Mouse (Mus musculus): ENCODE measurements around the gene Hspa12a. TPM values are rescaled to one million over a fixed set of nuclear protein-coding genes. Genes with fewer than 3 reads are reported as not detected.

Hspa12a gene
- total RNA-seq, 2 experiments from 2014 or later = 4.0 to 6.4 TPM

DNA sequence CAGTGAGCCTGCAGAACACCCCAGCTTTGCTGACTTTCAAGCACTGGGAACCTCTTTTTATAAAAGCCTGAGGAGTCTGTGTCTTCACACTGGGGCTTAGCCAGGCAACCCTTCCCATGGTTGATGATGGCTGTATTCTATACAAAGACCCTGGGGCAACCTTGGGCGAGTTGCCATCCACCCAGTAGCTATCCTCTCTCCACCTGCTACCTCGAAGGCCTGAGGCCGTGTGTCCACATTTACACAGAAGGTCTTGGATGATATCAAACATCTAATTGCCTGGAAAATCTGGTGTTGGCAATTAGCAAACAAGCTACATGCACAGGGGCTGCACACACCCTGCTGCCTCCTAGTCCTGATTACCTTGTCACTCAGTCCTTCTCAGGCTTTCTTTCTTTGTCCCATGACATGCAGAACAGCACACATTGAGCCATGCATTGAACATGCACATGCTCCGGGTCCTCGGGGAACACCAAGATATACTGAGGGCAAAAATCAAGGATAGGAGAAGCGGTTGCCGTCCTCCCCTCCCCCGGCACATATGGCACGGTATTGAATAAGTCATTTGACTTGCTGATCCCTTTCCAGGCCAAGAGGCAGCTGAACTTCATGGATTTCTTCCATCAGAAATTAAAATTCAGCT lies 112.1 kb downstream of the Hspa12a start:
- intact Hi-C loops (cut with DNase I) = no loop called here
- no peak for DNase-seq

DNA sequence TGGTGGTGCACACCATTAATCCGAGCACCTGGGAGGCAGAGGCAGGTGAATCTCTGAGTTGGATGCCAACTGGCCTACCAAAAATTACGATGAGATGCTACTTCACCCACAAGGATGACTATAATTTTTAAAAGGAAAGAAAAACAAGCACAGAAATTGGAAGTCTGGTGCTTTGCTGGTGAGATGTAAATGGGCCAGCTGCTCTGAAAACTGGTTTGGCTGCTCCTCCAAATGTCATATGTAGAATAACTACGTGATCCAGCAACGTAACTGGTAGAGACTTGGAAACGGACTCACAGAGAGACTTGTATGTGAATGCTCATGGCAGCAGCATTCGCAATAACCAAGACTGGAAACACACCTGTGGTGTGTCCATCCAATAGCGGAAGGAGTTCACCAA lies 113.3 kb downstream of the Hspa12a start:
- intact Hi-C loops (cut with DNase I) = no loop called here
- no peak for DNase-seq

- peak in 1 of 2 experiments; percentile 36 for DNase-seq
- intact Hi-C loops (cut with DNase I) = no loop called here
Observed at GRCm38 (mm10) chr19:58829575-58829974, 113.9 kb downstream of the Hspa12a start.

- intact Hi-C loops (cut with DNase I) = no loop called here
- no peak for DNase-seq
Observed at GRCm38 (mm10) chr19:58827656-58828055, 115.8 kb downstream of the Hspa12a start.

DNA sequence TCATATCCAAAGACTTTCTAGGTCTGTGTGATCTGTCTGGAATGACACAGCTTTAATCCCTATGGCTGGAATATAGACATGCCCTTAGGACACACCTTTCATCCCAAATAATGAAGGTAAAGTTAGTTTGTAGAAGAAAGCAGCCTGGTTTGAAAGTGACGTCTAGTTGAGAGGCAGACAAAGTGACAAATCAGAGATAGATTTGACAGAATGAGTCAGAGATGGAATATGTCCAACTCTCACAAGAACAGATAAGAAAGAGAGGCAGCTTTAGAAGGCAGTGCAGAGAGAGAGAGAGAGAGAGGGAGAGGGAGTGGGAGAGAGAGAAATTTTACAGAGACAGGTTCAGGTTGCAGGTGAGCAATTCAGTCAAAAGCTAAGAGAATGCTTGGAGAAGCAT lies 119.1 kb downstream of the Hspa12a start:
- DNase-seq = no peak
- intact Hi-C loops (cut with DNase I) = no loop called here

DNA sequence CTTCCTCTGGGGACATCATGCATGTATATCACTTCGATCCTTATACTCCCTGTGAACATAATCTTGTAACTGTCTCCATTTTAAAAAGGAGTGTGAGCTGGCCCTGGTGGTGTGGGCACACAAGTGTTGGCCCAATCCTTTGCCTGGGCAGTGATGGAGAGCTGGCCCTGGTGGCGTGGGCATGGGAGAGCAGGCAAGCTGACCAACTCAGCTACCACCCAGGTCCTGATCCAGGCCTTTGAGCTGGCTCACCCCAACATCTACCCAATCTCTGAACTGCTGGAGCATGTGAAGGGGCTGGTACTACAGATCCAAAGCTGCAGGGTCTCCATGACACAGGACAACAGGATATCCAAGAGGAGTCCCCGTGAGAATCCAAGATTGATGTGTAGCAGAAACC lies 120.2 kb downstream of the Hspa12a start:
- intact Hi-C loops (cut with DNase I) = no loop called here
- no peak for DNase-seq

- intact Hi-C loops (cut with DNase I) = no loop called here
- peak; percentile 73 to 74 for DNase-seq
Observed at GRCm38 (mm10) chr19:58822454-58823200, 120.8 kb downstream of the Hspa12a start.

DNA sequence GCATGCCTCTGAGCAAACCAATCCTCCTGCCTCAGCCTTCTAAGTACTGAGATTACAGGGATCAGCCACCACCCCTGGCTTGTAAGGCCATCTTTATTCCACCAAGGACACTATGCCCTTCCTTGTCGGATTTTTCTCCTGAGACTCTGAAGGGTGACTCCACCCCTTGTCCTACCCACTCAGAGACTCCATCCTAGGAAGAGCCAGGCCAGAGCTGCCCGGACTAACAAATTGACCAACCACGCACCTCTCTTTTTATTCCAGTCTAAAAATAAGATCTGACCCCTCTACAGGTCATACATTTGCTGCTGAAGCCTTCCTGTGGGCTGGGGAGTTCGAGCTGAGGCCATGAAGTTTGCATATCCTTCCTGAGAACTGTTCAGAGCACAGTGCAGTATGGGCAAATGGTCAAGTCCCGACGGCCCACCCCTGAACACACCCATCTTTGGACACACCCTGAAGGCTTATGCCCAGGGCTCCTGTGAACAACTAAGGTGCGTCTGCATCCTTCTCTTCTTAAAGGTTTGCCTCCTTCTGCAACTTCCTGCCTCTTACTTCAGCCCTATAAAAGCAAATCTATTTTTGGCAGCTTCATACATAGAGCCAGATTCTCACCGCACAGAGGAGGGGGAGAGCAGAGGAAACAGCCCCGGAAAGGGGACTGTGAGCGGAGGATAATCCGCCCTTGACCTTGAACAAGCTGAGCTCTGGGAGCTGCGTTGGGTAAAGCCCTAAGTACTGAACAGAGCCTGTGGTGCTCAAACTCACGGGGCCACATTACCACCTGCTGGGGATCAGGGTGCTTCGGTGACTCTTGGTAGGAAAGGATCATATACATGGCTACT lies 124.7 kb downstream of the Hspa12a start:
- no peak for DNase-seq
- intact Hi-C loops (cut with DNase I) = loop anchor here (5.0 kb wide), 1 partner anchor 44 kb away; no protein-coding TSS in a partner anchor

DNA sequence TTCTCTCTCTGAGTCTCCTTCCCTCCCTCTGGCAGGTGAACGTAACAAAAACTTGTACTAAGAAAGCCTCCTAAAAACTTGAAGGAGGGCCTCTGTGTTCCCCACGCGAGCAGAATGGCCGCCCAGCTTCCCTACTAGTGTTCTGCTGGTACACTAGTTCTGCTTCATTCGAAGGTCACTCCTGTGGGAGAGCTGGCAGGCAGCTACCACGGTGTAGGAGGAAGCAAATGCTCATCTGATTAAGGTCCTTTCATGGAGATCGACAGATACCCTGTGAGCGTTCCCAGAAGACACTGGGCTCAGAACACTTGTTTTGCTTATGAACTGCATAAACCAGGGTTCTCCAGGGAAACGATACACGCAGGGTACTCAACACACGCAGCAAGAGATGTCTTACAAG lies 126.1 kb downstream of the Hspa12a start:
- intact Hi-C loops (cut with DNase I) = loop anchor here (5.0 kb wide), 1 partner anchor 45 kb away; no protein-coding TSS in a partner anchor
- no peak for DNase-seq

GRCm38 (mm10) chr19:58816453-58817041 lies 126.9 kb downstream of the Hspa12a start:
- intact Hi-C loops (cut with DNase I) = loop anchor here (5.0 kb wide), 1 partner anchor 46 kb away; no protein-coding TSS in a partner anchor
- peak; percentile 45 to 57 for DNase-seq

DNA sequence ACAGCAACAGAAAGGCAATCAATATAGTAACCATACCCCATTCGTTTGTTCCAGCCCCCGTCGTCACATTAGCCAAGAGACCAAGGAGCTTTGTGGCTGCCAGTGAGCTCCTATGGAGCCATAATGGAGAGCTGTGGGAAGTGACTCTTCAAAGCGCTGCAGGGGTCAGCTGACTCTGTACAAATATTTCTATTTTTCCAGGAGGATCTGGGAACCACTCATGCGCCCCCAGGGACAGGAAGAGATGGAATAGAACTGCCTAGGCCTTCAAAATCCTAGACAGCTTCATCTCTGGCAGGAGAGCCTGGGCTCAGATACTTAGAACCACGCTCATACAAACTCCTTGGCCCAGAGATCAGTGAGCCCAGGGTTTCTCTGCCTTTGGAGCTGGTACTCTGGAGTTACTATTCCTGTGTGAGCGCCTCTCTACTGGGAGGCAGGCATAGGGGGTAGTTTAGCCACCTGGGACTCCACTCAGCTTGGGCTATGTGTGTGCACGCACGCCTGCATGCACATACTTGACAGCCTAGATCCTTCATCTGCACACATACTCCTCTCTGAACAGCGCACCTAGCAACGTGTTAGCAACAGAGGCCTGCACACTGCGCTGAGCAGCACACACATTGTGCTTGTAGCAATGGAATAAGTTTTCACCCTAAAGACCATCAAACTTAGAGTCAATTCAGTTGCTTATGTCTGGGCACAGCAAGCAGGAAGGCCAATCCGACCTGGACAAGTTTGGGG lies 128.1 kb downstream of the Hspa12a start:
- intact Hi-C loops (cut with DNase I) = loop anchor here (5.0 kb wide), 1 partner anchor 47 kb away; no protein-coding TSS in a partner anchor
- DNase-seq = no peak

DNA sequence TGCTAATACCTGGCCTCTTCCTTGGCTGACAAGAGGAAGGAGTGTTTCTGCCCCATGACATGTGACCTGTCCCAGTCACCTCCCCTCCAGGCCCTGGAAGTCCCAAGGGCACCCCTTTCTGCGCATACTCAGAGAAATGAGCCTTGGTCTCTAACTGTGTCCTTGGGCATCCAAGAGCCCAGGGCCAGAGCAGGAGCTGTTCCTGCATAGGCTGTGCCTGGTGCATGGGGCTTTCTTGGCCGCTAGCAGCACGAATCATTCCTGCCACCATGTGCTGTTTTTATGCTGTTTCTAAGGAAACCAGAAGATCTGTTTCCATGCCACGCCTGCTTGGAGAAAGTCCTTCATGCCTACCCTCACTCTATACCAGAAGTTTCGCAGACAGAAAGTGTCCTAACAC lies 132.9 kb downstream of the Hspa12a start:
- intact Hi-C loops (cut with DNase I) = no loop called here
- DNase-seq = no peak

GRCm38 (mm10) chr19:58808864-58809263 lies 134.6 kb downstream of the Hspa12a start:
- no peak for DNase-seq
- intact Hi-C loops (cut with DNase I) = loop anchor here (5.0 kb wide), 1 partner anchor 388 kb away; no protein-coding TSS in a partner anchor

DNA sequence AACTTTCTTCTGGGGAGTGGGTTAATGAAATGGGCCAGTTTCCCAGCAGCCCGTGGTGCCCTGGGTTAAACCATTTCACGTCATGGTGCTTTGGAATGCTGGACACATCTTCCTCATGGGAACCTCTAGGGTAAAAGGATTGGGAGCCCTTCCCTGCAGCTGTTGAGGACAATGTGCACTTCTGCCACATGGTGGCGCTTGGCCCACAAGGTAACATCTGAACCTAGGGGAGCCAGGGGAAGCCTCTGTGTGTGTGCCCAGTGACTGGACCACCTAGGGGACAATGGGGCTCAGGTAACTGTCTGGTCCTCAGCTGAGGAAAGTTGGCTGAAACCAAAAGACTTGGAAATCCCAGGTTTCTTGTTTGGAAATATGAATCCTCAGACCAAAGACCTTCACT lies 137.1 kb downstream of the Hspa12a start:
- intact Hi-C loops (cut with DNase I) = loop anchor here (1.0 to 5.0 kb wide), 2 partner anchors 98 to 391 kb away; no protein-coding TSS in a partner anchor
- peak; percentile 59 to 67 for DNase-seq

- intact Hi-C loops (cut with DNase I) = loop anchor here (5.0 kb wide), 1 partner anchor 392 kb away; no protein-coding TSS in a partner anchor
- DNase-seq = no peak
Observed at GRCm38 (mm10) chr19:58805191-58805779, 138.2 kb downstream of the Hspa12a start.

DNA sequence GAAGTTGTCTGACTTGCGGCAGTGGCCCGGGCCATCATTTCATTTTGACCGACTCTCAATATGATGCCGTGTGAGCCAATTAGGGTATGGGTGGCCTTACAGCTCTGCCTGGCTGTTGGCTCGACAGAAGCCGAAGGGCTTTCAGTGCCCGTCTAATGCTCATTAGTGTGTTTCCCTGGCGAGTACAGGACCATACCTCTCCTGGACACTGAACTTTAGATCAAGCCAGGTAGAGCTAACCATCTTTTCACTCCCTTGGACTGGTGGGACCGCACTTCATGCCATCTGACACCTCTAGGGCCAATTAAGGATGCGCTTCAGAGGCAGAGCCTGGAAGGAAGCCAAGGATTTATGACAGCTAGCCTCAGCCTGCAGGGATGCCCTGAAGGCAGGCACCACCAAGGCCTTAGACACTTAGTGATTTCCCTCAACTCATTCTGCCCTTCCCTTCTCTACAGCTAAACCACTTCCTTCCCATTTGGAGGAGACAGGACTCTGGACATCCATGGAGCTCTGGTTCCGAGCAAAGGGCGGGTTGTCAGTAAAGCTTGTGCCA lies 148.3 kb downstream of the Hspa12a start:
- intact Hi-C loops (cut with DNase I) = no loop called here
- no peak for DNase-seq

DNA sequence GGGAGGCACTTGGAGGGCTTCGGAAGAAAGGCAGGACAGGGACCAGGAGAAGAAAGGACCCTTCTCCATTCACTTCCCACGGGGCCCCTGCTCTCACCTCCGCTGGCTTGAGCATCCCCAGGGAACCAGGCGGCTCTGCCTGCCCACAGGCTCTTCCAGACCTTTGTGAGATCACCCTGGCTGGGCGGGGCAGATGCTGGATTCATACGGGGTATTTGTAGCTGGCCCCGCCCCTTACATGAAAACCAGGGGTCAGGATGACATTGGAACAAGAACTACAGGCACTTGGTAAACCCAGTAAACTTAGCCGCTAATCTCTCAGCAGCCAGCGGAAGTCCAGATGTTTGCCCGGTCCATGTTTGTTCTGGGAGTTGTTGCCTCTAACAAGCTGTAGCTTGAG lies 149.2 kb downstream of the Hspa12a start, which contains the start of gene 1700019N19Rik:
Gene 1700019N19Rik, minus strand, starts transcription at position 178 of the 400 bp plus-strand sequence.
- no peak for DNase-seq
- intact Hi-C loops (cut with DNase I) = no loop called here

GRCm38 (mm10) chr19:58789194-58789593 lies 154.3 kb downstream of the Hspa12a start:
- DNase-seq = no peak
- intact Hi-C loops (cut with DNase I) = no loop called here

DNA sequence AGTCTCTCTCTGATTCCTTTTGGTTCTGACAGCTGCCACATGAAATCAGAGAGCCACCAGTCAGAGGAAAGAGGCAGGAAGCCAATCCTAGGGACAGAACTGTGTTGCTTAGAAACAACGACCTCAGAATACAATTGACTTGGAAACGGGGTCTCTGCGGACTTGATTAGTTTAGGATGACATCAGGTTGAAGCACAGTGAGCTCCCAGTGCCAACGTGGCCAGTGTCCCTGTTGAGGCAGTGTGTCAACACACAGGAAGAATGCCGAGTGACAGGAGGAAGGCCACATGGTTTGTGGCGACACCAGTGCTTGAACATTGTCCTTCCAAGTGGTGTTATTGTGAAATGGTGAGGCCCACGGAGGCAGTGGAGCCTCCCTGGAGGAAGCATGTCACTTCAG lies 159.5 kb downstream of the Hspa12a start:
- intact Hi-C loops (cut with DNase I) = no loop called here
- DNase-seq = no peak

Data from gastrocnemius, postnatal 36 days (tissue).